Mouse (Mus musculus) intestine, embryonic 14.5 days (tissue): ENCODE results near the gene Cmtm1. TPM values are rescaled to one million over a fixed set of nuclear protein-coding genes. Genes with fewer than 3 reads are reported as not detected.
"Not testable (repeated sequence)": the region's sequence is repeated elsewhere in the genome, so short reads cannot be mapped to it uniquely, and the experiment has no call there.

Source experiments
- ATAC-seq: fragments of 200-750 bp; cut with Nextera tagmentation; replicated peaks from 2 replicates; pipeline ENCODE4 v1.8.0; 2017; ENCODE audit warnings: low read depth, moderate number of reproducible peaks, moderate TSS enrichment, moderate library complexity; ENCODE audit not compliant: low FRiP score, low TSS enrichment
- DNase-seq: peaks from one replicate; pipeline ENCODE4 v3.0.0-alpha.2; 2018; ENCODE audit warnings: low spot score
- H3K27ac ChIP-seq: fragments of 300-500 bp; sonication (generic); 2 replicates; pipeline ENCODE4 v1.5.1; 2014; ENCODE audit warnings: low read depth, mild to moderate bottlenecking, control low read depth
- H3K27me3 ChIP-seq: fragments of 300-500 bp; sonication (generic); replicated peaks from 2 replicates; pipeline ENCODE4 v1.6.1; 2014; ENCODE audit warnings: low read length, control low read depth; ENCODE audit not compliant: control insufficient read depth, insufficient read depth
- H3K36me3 ChIP-seq: fragments of 300-500 bp; sonication (generic); 2 replicates; pipeline ENCODE4 v1.6.1; 2014; ENCODE audit warnings: low read length, control low read depth; ENCODE audit not compliant: control insufficient read depth, insufficient read depth
- H3K4me1 ChIP-seq: fragments of 300-500 bp; sonication (generic); replicated peaks from 2 replicates; pipeline ENCODE4 v1.6.1; 2014; ENCODE audit warnings: low read length, control low read depth, mixed read lengths; ENCODE audit not compliant: control insufficient read depth, insufficient read depth
- H3K4me2 ChIP-seq: fragments of 300-500 bp; sonication (generic); 2 replicates; pipeline ENCODE4 v1.6.1; 2014; ENCODE audit warnings: low read length
- H3K4me3 ChIP-seq: fragments of 300-500 bp; sonication (generic); 2 replicates; pipeline ENCODE4 v1.5.1; 2014; ENCODE audit warnings: low read depth, low read length, control low read depth, mixed read lengths
- H3K9ac ChIP-seq: fragments of 300-500 bp; sonication (generic); 2 replicates; pipeline ENCODE4 v1.6.1; 2014; ENCODE audit warnings: mild to moderate bottlenecking, low read length
- H3K9me3 ChIP-seq: fragments of 300-500 bp; sonication (generic); 2 replicates; pipeline ENCODE4 v1.6.1; 2016; ENCODE audit warnings: low read length, control low read depth; ENCODE audit not compliant: control insufficient read depth
- WGBS: fragments of 180-500 bp; shearing (Covaris S2); extraction: QIAGEN DNeasy Blood & Tissue Kit; methylation state at CpG from one replicate; pipeline ENCODE4 v1.1.7; 2014; 5-methylcytosine and 5-hydroxymethylcytosine counted together
- polyA plus RNA-seq: library from polyadenylated mRNA; unstranded; fragments of >200 nt; fragmentation: Nextera tagmentation; extraction: Ambion mirVana; gene quantifications from 2 replicates; pipeline ENCODE4 v1.2.1, GENCODE M21; 2014

Cmtm1 gene
- polyA plus RNA-seq, 1 experiment from 2014 or later, result not detected

DNA sequence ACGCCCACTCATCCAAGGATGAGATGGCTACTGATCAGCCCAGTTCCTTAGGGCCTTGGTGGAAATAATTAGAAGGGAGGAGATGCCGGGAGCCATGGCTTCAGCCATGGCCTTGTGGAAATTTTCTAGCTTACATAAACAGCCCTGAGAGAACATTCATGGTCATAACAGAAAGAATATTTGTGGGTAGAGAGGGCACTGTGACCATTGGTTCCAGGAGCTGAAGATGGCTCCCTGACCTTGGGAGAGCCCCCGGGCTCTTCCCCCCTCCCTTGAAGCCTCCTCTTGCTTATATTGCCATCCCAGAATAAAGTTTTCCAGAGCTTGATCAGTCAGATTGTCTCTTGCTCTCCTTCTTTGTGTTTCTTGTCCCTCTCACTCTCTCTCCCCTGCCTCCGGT is 7.4 kb downstream of the Cmtm1 start:
- not testable (repeated sequence) for H3K9me3 ChIP-seq, H3K27me3 ChIP-seq, H3K36me3 ChIP-seq, H3K4me2 ChIP-seq, H3K9ac ChIP-seq, H3K4me3 ChIP-seq, DNase-seq, ATAC-seq, H3K4me1 ChIP-seq, H3K27ac ChIP-seq
- WGBS, result 91% methylated on average over 4 of the region's 4 CpGs

DNA sequence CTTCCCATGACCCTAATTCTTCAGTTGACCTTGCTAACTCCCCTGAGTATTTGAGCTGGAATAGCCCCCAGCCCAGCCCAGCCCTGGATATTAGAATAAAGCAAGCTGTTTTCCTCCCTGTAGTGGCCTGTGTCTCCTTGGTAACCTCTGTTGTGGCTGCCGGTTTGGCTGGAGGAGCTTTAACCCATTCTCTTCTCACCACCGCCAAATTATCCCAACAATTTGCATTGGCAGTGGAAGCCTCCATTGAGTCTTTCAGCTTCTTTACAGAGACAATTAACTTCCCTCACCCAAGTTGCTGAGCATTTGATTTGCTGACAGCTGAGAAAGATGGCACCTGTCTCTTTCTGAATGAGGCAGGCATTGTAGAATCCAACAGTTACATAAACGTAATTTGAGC is 8.4 kb downstream of the Cmtm1 start:
- not testable (repeated sequence) for H3K9me3 ChIP-seq, H3K4me1 ChIP-seq, H3K27ac ChIP-seq, DNase-seq, H3K27me3 ChIP-seq, H3K9ac ChIP-seq, ATAC-seq, H3K4me2 ChIP-seq, H3K36me3 ChIP-seq, H3K4me3 ChIP-seq
- 25% methylated on average over 3 of the region's 3 CpGs for WGBS

DNA sequence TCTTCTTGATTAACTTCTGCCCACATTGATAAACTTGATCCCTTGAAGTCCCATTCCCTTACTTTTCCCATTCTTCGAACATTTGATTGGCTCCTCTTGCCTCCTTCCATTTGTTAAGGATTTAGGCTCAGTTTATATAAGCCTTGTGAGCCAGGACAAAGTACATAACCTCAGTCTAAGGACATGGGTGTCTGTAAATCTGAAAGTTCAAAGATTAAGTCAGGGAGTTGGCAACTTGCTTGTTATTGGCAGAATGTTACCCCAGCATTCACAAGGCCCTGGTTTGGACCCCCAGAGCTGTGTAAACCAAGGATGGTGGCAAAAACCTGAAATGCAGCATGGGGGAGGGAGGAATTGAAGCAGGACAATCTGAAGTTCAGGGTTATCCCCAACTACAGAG is 15.5 kb downstream of the Cmtm1 start:
- Histone ChIP-seq H3K9ac (no peak overlapping the region), H3K27ac (no peak overlapping the region), H3K9me3 (no peaks in the 10 kb centered on the region), H3K4me3 (no peak overlapping the region), H3K4me2 (no peak overlapping the region), H3K4me1 (no peaks in the 10 kb centered on the region), H3K36me3 (no peaks in the 10 kb centered on the region), H3K27me3 (no peaks in the 10 kb centered on the region)
- no peak for ATAC-seq
- DNase-seq, result no peak
- 94% methylated on average over 1 of the region's 1 CpGs for WGBS

- H3K27me3 ChIP-seq, H3K4me1 ChIP-seq, H3K9ac ChIP-seq, DNase-seq, ATAC-seq, H3K9me3 ChIP-seq, H3K36me3 ChIP-seq, H3K27ac ChIP-seq, H3K4me2 ChIP-seq, H3K4me3 ChIP-seq: not testable (repeated sequence)
- 87% methylated on average over 11 of the region's 12 CpGs for WGBS
Measured at GRCm38 (mm10) chr8:104293081-104293480, 16.9 kb downstream of the Cmtm1 start, which contains the start of gene Cmtm2a. TSS of gene Cmtm2a (minus strand) at chr8:104293181.

GRCm38 (mm10) chr8:104268937-104269440 is 41.0 kb downstream of the Cmtm1 start:
- H3K9me3 ChIP-seq, result no peaks in the 10 kb centered on the region
- no peak overlapping the region for H3K4me3 ChIP-seq
- H3K36me3 ChIP-seq, result peaks cover 5% of the 10 kb centered on the region; the same call in 1 of the 2 replicates
- WGBS, result 86% methylated on average over 6 of the region's 6 CpGs
- H3K4me1 ChIP-seq, result no peaks in the 10 kb centered on the region
- ATAC-seq, result no peak
- no peak overlapping the region for H3K27ac ChIP-seq
- no peaks in the 10 kb centered on the region for H3K27me3 ChIP-seq
- no peak overlapping the region for H3K4me2 ChIP-seq
- H3K9ac ChIP-seq, result no peak overlapping the region
- no peak for DNase-seq

GRCm38 (mm10) chr8:104268368-104268767 is 41.6 kb downstream of the Cmtm1 start:
- no peaks in the 10 kb centered on the region for H3K9me3 ChIP-seq
- peaks cover 10% of the 10 kb centered on the region; the same call in 1 of the 2 replicates for H3K36me3 ChIP-seq
- DNase-seq, result no peak
- no peak overlapping the region for H3K27ac ChIP-seq
- H3K27me3 ChIP-seq, result no peaks in the 10 kb centered on the region
- H3K4me2 ChIP-seq, result no peak overlapping the region
- no peak for ATAC-seq
- H3K4me3 ChIP-seq, result no peak overlapping the region
- H3K9ac ChIP-seq, result no peak overlapping the region
- no peaks in the 10 kb centered on the region for H3K4me1 ChIP-seq

DNA sequence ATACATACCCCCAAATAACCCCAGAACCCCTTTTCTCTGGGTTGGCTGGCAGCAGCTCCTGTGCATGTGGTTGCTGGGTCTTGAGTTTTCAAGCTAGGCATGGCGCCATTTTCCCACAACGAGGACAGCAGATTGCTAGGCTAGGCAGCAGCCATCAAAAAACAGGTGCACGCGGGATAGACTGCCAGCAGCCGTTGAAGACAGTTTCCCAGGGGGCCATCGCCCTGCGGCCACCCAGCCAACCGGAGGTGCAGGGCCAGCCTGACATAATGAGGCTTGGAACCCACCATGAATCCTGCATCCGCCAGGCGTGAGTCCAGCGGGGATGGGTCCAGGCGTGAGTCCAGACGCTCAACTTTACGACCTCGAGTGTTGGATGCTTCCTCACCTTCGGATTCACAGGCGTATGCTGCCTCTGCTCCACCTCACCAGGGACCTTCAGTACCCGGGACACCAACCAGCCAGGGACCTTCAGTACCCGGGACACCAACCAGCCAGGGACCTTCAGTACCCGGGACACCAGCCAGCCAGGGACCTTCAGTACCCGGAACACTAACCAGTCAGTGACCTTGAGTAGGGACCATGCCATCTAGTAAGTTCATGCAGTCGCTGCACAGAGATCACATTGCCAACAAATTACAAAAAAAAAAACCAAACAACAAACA is 45.5 kb downstream of the Cmtm1 start:
- WGBS, result 94% methylated on average over 22 of the region's 22 CpGs
- H3K27ac ChIP-seq, H3K9me3 ChIP-seq, H3K27me3 ChIP-seq, H3K4me2 ChIP-seq, ATAC-seq, H3K4me1 ChIP-seq, H3K4me3 ChIP-seq, DNase-seq, H3K9ac ChIP-seq: not testable (repeated sequence)
- H3K36me3 ChIP-seq, result peaks cover 23% of the 10 kb centered on the region

DNA sequence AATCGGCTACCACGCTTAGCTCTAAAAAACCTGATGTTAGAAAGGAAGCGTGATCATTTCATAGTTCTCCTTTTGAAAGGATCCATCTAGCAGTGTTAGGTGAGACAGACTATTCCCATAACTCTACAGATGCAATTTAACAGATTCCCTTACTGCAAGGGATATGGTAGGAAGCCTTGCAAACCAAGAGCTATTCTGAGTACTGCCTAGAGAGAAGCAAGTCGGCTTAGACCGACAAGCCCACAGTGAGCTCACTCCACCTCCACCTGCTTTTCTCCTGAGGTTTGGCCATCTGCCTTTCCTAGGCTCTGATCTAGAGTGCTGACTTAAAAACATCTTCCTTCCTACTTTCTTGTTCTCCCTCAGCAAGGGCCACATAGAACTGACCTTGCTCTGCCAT is 48.1 kb downstream of the Cmtm1 start:
- DNase-seq, H3K4me2 ChIP-seq, H3K4me3 ChIP-seq, H3K27ac ChIP-seq, H3K9ac ChIP-seq, H3K27me3 ChIP-seq, ATAC-seq, H3K4me1 ChIP-seq, H3K9me3 ChIP-seq: not testable (repeated sequence)
- 93% methylated on average over 5 of the region's 5 CpGs for WGBS
- H3K36me3 ChIP-seq, result peaks cover 45% of the 10 kb centered on the region

DNA sequence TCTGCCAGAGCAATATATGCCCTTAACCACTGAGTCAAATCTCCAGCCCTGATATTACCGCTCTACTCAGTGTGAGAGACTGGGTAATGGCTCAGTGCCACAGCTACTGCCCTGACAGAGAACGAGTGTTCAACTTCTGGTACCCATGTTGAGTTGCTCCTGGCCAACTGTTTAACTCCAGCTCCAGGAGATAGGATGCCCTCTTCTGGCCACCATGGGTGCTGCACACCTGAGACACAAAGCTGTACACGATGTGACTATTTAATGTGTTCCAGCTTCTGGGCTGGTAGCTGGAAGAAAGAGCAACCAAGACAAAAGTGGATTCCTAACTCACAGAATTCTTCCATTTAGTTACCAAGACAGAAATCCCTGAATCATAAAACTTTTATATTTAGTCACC is 56.9 kb downstream of the Cmtm1 start:
- ATAC-seq (no peak), DNase-seq (no peak)
- H3K4me1 ChIP-seq, result peaks cover 11% of the 10 kb centered on the region; the same call in 1 of the 2 replicates
- no peak overlapping the region for H3K4me3 ChIP-seq
- no peaks in the 10 kb centered on the region for H3K27me3 ChIP-seq
- no peak overlapping the region for H3K27ac ChIP-seq
- H3K36me3 ChIP-seq, result peaks cover 8% of the 10 kb centered on the region
- H3K9me3 ChIP-seq, result 0 out of 2 replicates have a peak, but pooled peaks cover under 1% of the 10 kb centered on the region
- H3K9ac ChIP-seq, result no peak overlapping the region
- WGBS, result 91% methylated on average over 3 of the region's 3 CpGs
- no peak overlapping the region for H3K4me2 ChIP-seq
